In genomic region chr6:99143756-99144036, GRCm38 (mm10) we compare ENCODE assay signal across 28 mouse cellular contexts.
A peak's percentile ranks its signal among the peaks of the same experiment; 100 is the strongest.
DNase-seq lines count a peak whose midpoint lies in the region; ATAC-seq lines count a peak whose summit lies in the region.
"Had no signal": no experiment of that assay in that cellular context is flagged by ENCODE, and none has a peak within 500 bp of the region (broad histone marks: within the 10 kb centered on the region; RNA-seq: fewer than 3 reads in every experiment).

No protein-coding gene starts in this region.

- 0 out of 2 replicates have a peak, but pooled peaks cover 10% of the 10 kb centered on the region for H3K4me1 ChIP-seq in stomach, embryonic 16.5 days (ENCODE audit: control insufficient read depth, insufficient read depth, low read length)
- H3K4me1 ChIP-seq: midbrain, embryonic 15.5 days had no signal

- no peaks in the 10 kb centered on the region for H3K27me3 ChIP-seq in stomach, embryonic 16.5 days (ENCODE audit: control insufficient read depth, insufficient read depth, low read length)
- H3K27me3 ChIP-seq: CH12.LX; embryonic facial prominence, embryonic 15.5 days; forebrain, embryonic 15.5 days; heart, embryonic 13.5 days; limb, embryonic 13.5 days; midbrain, embryonic 15.5 days; neural tube, embryonic 13.5 days had no signal

- H3K4me2 ChIP-seq in stomach, embryonic 16.5 days (ENCODE audit: low read depth, low read length), result no peak overlapping the region
- H3K4me2 ChIP-seq: embryonic facial prominence, embryonic 15.5 days; forebrain, embryonic 15.5 days; heart, embryonic 13.5 days; limb, embryonic 13.5 days; lung, embryonic 14.5 days; midbrain, embryonic 15.5 days; neural tube, embryonic 13.5 days had no signal

- peak; percentile 19 for DNase-seq in kidney, adult 9 months
- DNase-seq in kidney, postnatal 14 days, result no peak
- DNase-seq in 416B (ENCODE audit: low read depth), result peak; percentile 31
- DNase-seq in fibroblast of lung, adult 2 months (ENCODE audit: low read depth), result peak; percentile 60
- DNase-seq in adrenal gland, adult (ENCODE audit: inconsistent age in 2 of 2, low spot score in 1 of 2), result no peak
- DNase-seq: adrenal gland, postnatal 36 days; cerebellum, adult 9-10 months; gastrocnemius, postnatal 25 days; heart, adult 2 months; heart, postnatal 14 days; kidney, postnatal 25 days; lung, embryonic 14.5 days; lung, postnatal 4 days; retina, postnatal 1 day; right cerebral cortex, postnatal 25 days; thymus, adult 18-20 months; thymus, postnatal 36 days had no signal

- H3K9ac ChIP-seq in stomach, embryonic 16.5 days (ENCODE audit: low read length), result no peak overlapping the region
- H3K9ac ChIP-seq: embryonic facial prominence, embryonic 15.5 days; forebrain, embryonic 15.5 days; heart, embryonic 13.5 days; limb, embryonic 13.5 days; lung, embryonic 14.5 days; midbrain, embryonic 15.5 days; neural tube, embryonic 13.5 days had no signal

- no peaks in the 10 kb centered on the region for H3K9me3 ChIP-seq in stomach, embryonic 16.5 days (replicated peaks; ENCODE audit: control insufficient read depth, low read length)
- H3K9me3 ChIP-seq: embryonic facial prominence, embryonic 15.5 days; forebrain, embryonic 15.5 days; G1E; heart, embryonic 13.5 days; limb, embryonic 13.5 days; midbrain, embryonic 15.5 days; neural tube, embryonic 13.5 days had no signal

- WGBS in stomach, embryonic 16.5 days, result 56% methylated on average over 4 of the region's 4 CpGs

- ATAC-seq in stomach, embryonic 16.5 days (ENCODE audit: insufficient read depth, low FRiP score), result no peak
- ATAC-seq in megakaryocyte-erythroid progenitor cell, adult 5-6 weeks (replicated peaks; ENCODE audit: low FRiP score, low TSS enrichment, poor library complexity, severe bottlenecking), result no peak
- ATAC-seq: forebrain, embryonic 15.5 days; hindbrain, postnatal 0 days; midbrain, embryonic 15.5 days had no signal

- peak overlapping the region; percentile 17; the same call in 1 of the 2 replicates for H3K27ac ChIP-seq in stomach, embryonic 16.5 days (ENCODE audit: low read length)
- H3K27ac ChIP-seq: embryonic facial prominence, embryonic 15.5 days; forebrain, embryonic 15.5 days; heart, adult 2 months; heart, embryonic 13.5 days; hindbrain, postnatal 0 days; limb, embryonic 13.5 days; midbrain, embryonic 15.5 days; neural tube, embryonic 13.5 days had no signal

- H3K4me3 ChIP-seq in stomach, embryonic 16.5 days (replicated peaks; ENCODE audit: low read length), result no peak overlapping the region
- H3K4me3 ChIP-seq: embryonic facial prominence, embryonic 15.5 days; forebrain, embryonic 15.5 days; heart, adult 2 months; heart, embryonic 13.5 days; limb, embryonic 13.5 days; midbrain, embryonic 15.5 days; neural tube, embryonic 13.5 days had no signal

- no peaks in the 10 kb centered on the region; the same call in 1 of the 2 replicates for H3K36me3 ChIP-seq in stomach, embryonic 16.5 days (ENCODE audit: control insufficient read depth, insufficient read depth, low read length)
- H3K36me3 ChIP-seq: embryonic facial prominence, embryonic 15.5 days; forebrain, embryonic 15.5 days; heart, embryonic 13.5 days; limb, embryonic 13.5 days; midbrain, embryonic 15.5 days; neural tube, embryonic 13.5 days had no signal

Comparison
In these comparisons a context has a peak if more than half of its experiments do, and no peak if none do; other contexts are left out.
1. DNase-seq: peak in kidney, adult 9 months (single experiment), 416B (single experiment) and fibroblast of lung, adult 2 months (single experiment); none in kidney, postnatal 14 days (single experiment) and adrenal gland, adult (0 of 2).